Mouse (Mus musculus) kidney, adult 2 months (tissue): Measurements from ENCODE around the gene Nbeal2.

Experiments
- CTCF ChIP-seq: fragments of 200-500 bp; conservative IDR thresholded peaks from 2 replicates; pipeline ENCODE4 v1.5.1; 2011; ENCODE audit warnings: low read depth, mild to moderate bottlenecking, control low read depth, low read length, moderate library complexity, mixed read lengths; ENCODE audit not compliant: insufficient read depth, insufficient read length
- POLR2A ChIP-seq: fragments of 200-500 bp; IDR thresholded peaks from one replicate; pipeline ENCODE4 v1.6.1; 2011; ENCODE audit warnings: low read depth, low read length, control low read depth

DNA sequence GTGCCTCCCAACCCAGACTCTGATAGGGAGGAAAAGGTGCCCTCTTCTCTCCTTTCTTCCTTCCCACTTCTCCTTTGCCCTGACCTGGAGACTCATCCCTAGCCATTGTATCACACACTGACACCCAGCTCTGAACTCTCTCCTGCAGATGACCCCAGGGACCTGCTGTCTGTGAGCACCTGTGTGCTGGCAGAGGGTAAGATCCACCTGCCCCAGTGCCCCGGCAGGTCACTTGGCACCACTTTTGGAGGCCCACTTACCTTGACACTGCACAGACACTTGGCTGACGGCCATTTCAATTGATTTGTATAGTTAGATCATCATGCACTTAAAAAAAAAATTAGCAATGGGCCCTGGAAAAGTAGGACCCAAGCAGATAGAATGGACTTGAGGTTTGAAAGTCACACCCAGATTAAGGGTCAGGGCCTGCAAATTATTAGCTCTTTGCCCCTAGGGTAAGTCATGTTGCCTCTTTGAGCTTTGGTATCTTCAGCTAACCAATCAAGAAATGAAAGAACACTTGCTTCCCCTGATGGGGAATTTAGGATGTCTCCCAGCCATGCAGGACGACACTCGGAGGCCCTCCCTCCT lies 41.3 kb upstream of the Nbeal2 start:
- TF ChIP-seq POLR2A (no peak), CTCF (no peak)
